Mouse (Mus musculus) ES-E14 (cell line): ENCODE results near the gene Gm20683.

Source experiments
- HCFC1 ChIP-seq: IDR thresholded peaks from 2 replicates; pipeline ENCODE4 v1.6.1; 2012; ENCODE audit warnings: low read length, inconsistent platforms, borderline replicate concordance; ENCODE audit not compliant: insufficient read depth
- MAFK ChIP-seq: IDR thresholded peaks from 2 replicates; pipeline ENCODE4 v1.6.1; 2014; ENCODE audit warnings: mild to moderate bottlenecking, low read depth, low read length, inconsistent platforms; ENCODE audit not compliant: insufficient read depth
- ZC3H11A ChIP-seq: IDR thresholded peaks from 2 replicates; pipeline ENCODE4 v1.6.1; 2012; ENCODE audit warnings: low read depth, mild to moderate bottlenecking, inconsistent platforms, low read length, borderline replicate concordance
- ZNF384 ChIP-seq: IDR thresholded peaks from 2 replicates; pipeline ENCODE4 v1.6.1; 2012; ENCODE audit warnings: low read depth, low read length, inconsistent platforms

GRCm38 (mm10) chr17:25838904-25839303 lies 2.7 kb downstream of the Gm20683 start:
- no peak for TF ChIP-seq MAFK
- TF ChIP-seq ZC3H11A: no peak
- no peak for TF ChIP-seq ZNF384
- no peak for TF ChIP-seq HCFC1
